Mouse (Mus musculus): ENCODE data around the gene Ipcef1. TPM values are rescaled to one million over a fixed set of nuclear protein-coding genes. Genes with fewer than 3 reads are reported as not detected.

The Ipcef1 gene
- polyA plus RNA-seq, 1 experiment from 2014 or later, result 0.28 TPM

GRCm38 (mm10) chr10:6915991-6916390 is 136.3 kb downstream of the Ipcef1 start:
- Histone ChIP-seq H3K4me3 (ENCODE audit: low read depth, low read length) (no peak overlapping the region), H3K27ac (replicated peaks; ENCODE audit: low read depth, low read length) (no peak overlapping the region), H3K9me3 (ENCODE audit: control insufficient read depth, low read length) (no peaks in the 10 kb centered on the region), H3K36me3 (ENCODE audit: control insufficient read depth, insufficient read depth, low read length) (no peaks in the 10 kb centered on the region), H3K4me2 (ENCODE audit: low read depth, severe bottlenecking) (no peak overlapping the region), H3K27me3 (ENCODE audit: control insufficient read depth, insufficient read depth, low read length) (no peaks in the 10 kb centered on the region), H3K9ac (ENCODE audit: low read length) (no peak overlapping the region), H3K4me1 (ENCODE audit: control insufficient read depth, insufficient read depth, low read length) (no peaks in the 10 kb centered on the region)
- WGBS, result 68% methylated on average over 1 of the region's 1 CpGs
- DNase-seq (ENCODE audit: low spot score) (no peak), ATAC-seq (ENCODE audit: insufficient number of reproducible peaks, low FRiP score, low TSS enrichment, low read depth) (no peak)

- 65% methylated on average over 2 of the region's 2 CpGs for WGBS
Measured at GRCm38 (mm10) chr10:6909763-6910162, 142.5 kb downstream of the Ipcef1 start.

GRCm38 (mm10) chr10:6901819-6902393 is 150.4 kb downstream of the Ipcef1 start:
- no peak for DNase-seq (ENCODE audit: low spot score)
- H3K4me3 ChIP-seq (ENCODE audit: low read depth, low read length), result no peak overlapping the region
- no peaks in the 10 kb centered on the region for H3K9me3 ChIP-seq (ENCODE audit: control insufficient read depth, low read length)
- ATAC-seq (ENCODE audit: insufficient number of reproducible peaks, low FRiP score, low TSS enrichment, low read depth), result no peak
- H3K4me1 ChIP-seq (ENCODE audit: control insufficient read depth, insufficient read depth, low read length), result no peaks in the 10 kb centered on the region
- H3K36me3 ChIP-seq (ENCODE audit: control insufficient read depth, insufficient read depth, low read length), result no peaks in the 10 kb centered on the region
- H3K27ac ChIP-seq (replicated peaks; ENCODE audit: low read depth, low read length), result no peak overlapping the region
- no peak overlapping the region for H3K9ac ChIP-seq (ENCODE audit: low read length)
- WGBS, result 85% methylated on average over 3 of the region's 3 CpGs
- H3K27me3 ChIP-seq (ENCODE audit: control insufficient read depth, insufficient read depth, low read length), result no peaks in the 10 kb centered on the region
- no peak overlapping the region for H3K4me2 ChIP-seq (ENCODE audit: low read depth, severe bottlenecking)

More at GRCm38 (mm10) chr10:6909763-6910162, 142.5 kb downstream of the Ipcef1 start:
- H3K4me1 ChIP-seq (ENCODE audit: control insufficient read depth, insufficient read depth, low read length), result no peaks in the 10 kb centered on the region
- no peaks in the 10 kb centered on the region for H3K36me3 ChIP-seq (ENCODE audit: control insufficient read depth, insufficient read depth, low read length)
- H3K9ac ChIP-seq (ENCODE audit: low read length), result no peak overlapping the region
- ATAC-seq (ENCODE audit: insufficient number of reproducible peaks, low FRiP score, low TSS enrichment, low read depth), result no peak
- H3K4me3 ChIP-seq (ENCODE audit: low read depth, low read length), result no peak overlapping the region
- H3K9me3 ChIP-seq (ENCODE audit: control insufficient read depth, low read length), result no peaks in the 10 kb centered on the region
- H3K27ac ChIP-seq (replicated peaks; ENCODE audit: low read depth, low read length), result no peak overlapping the region
- no peak for DNase-seq (ENCODE audit: low spot score)
- H3K4me2 ChIP-seq (ENCODE audit: low read depth, severe bottlenecking), result no peak overlapping the region
- H3K27me3 ChIP-seq (ENCODE audit: control insufficient read depth, insufficient read depth, low read length), result no peaks in the 10 kb centered on the region

- Histone ChIP-seq H3K4me1 (ENCODE audit: control insufficient read depth, insufficient read depth, low read length) (no peaks in the 10 kb centered on the region), H3K27ac (replicated peaks; ENCODE audit: low read depth, low read length) (no peak overlapping the region), H3K36me3 (ENCODE audit: control insufficient read depth, insufficient read depth, low read length) (no peaks in the 10 kb centered on the region), H3K9ac (ENCODE audit: low read length) (no peak overlapping the region), H3K27me3 (ENCODE audit: control insufficient read depth, insufficient read depth, low read length) (no peaks in the 10 kb centered on the region), H3K9me3 (ENCODE audit: control insufficient read depth, low read length) (no peaks in the 10 kb centered on the region), H3K4me3 (ENCODE audit: low read depth, low read length) (no peak overlapping the region), H3K4me2 (ENCODE audit: low read depth, severe bottlenecking) (no peak overlapping the region)
- ATAC-seq (ENCODE audit: insufficient number of reproducible peaks, low FRiP score, low TSS enrichment, low read depth), result no peak
- DNase-seq (ENCODE audit: low spot score), result no peak
- WGBS, result 88% methylated on average over 4 of the region's 4 CpGs
Measured at GRCm38 (mm10) chr10:6900126-6900525, 152.2 kb downstream of the Ipcef1 start.

GRCm38 (mm10) chr10:6896659-6897303 is 155.5 kb downstream of the Ipcef1 start:
- WGBS, result 84% methylated on average over 3 of the region's 3 CpGs
- no peak overlapping the region for H3K27ac ChIP-seq (replicated peaks; ENCODE audit: low read depth, low read length)

GRCm38 (mm10) chr10:6895796-6896195 is 156.5 kb downstream of the Ipcef1 start:
- ATAC-seq (ENCODE audit: insufficient number of reproducible peaks, low FRiP score, low TSS enrichment, low read depth), result no peak
- H3K36me3 ChIP-seq (ENCODE audit: control insufficient read depth, insufficient read depth, low read length), result no peaks in the 10 kb centered on the region
- no peak overlapping the region for H3K4me2 ChIP-seq (ENCODE audit: low read depth, severe bottlenecking)
- WGBS, result 77% methylated on average over 3 of the region's 3 CpGs
- DNase-seq (ENCODE audit: low spot score), result no peak
- H3K9me3 ChIP-seq (ENCODE audit: control insufficient read depth, low read length), result no peaks in the 10 kb centered on the region
- no peak overlapping the region for H3K27ac ChIP-seq (replicated peaks; ENCODE audit: low read depth, low read length)
- H3K9ac ChIP-seq (ENCODE audit: low read length), result no peak overlapping the region
- no peaks in the 10 kb centered on the region for H3K27me3 ChIP-seq (ENCODE audit: control insufficient read depth, insufficient read depth, low read length)
- no peaks in the 10 kb centered on the region for H3K4me1 ChIP-seq (ENCODE audit: control insufficient read depth, insufficient read depth, low read length)
- no peak overlapping the region for H3K4me3 ChIP-seq (ENCODE audit: low read depth, low read length)

More at GRCm38 (mm10) chr10:6896659-6897303, 155.5 kb downstream of the Ipcef1 start:
- Histone ChIP-seq H3K27me3 (ENCODE audit: control insufficient read depth, insufficient read depth, low read length) (no peaks in the 10 kb centered on the region), H3K9me3 (ENCODE audit: control insufficient read depth, low read length) (no peaks in the 10 kb centered on the region), H3K4me3 (ENCODE audit: low read depth, low read length) (no peak overlapping the region), H3K36me3 (ENCODE audit: control insufficient read depth, insufficient read depth, low read length) (no peaks in the 10 kb centered on the region), H3K4me2 (ENCODE audit: low read depth, severe bottlenecking) (no peak overlapping the region), H3K9ac (ENCODE audit: low read length) (no peak overlapping the region), H3K4me1 (ENCODE audit: control insufficient read depth, insufficient read depth, low read length) (no peaks in the 10 kb centered on the region)
- DNase-seq (ENCODE audit: low spot score), result no peak
- no peak for ATAC-seq (ENCODE audit: insufficient number of reproducible peaks, low FRiP score, low TSS enrichment, low read depth)

GRCm38 (mm10) chr10:6890348-6891009 is 161.8 kb downstream of the Ipcef1 start:
- Histone ChIP-seq H3K4me1 (ENCODE audit: control insufficient read depth, insufficient read depth, low read length) (no peaks in the 10 kb centered on the region), H3K27ac (replicated peaks; ENCODE audit: low read depth, low read length) (no peak overlapping the region), H3K27me3 (ENCODE audit: control insufficient read depth, insufficient read depth, low read length) (no peaks in the 10 kb centered on the region), H3K4me3 (ENCODE audit: low read depth, low read length) (no peak overlapping the region), H3K9me3 (ENCODE audit: control insufficient read depth, low read length) (no peaks in the 10 kb centered on the region), H3K9ac (ENCODE audit: low read length) (no peak overlapping the region), H3K4me2 (ENCODE audit: low read depth, severe bottlenecking) (no peak overlapping the region), H3K36me3 (ENCODE audit: control insufficient read depth, insufficient read depth, low read length) (no peaks in the 10 kb centered on the region)
- DNase-seq (ENCODE audit: low spot score) (no peak), ATAC-seq (ENCODE audit: insufficient number of reproducible peaks, low FRiP score, low TSS enrichment, low read depth) (no peak)
- 81% methylated on average over 5 of the region's 5 CpGs for WGBS

GRCm38 (mm10) chr10:6889640-6890245 is 162.5 kb downstream of the Ipcef1 start:
- no peaks in the 10 kb centered on the region for H3K4me1 ChIP-seq (ENCODE audit: control insufficient read depth, insufficient read depth, low read length)
- no peak overlapping the region for H3K4me3 ChIP-seq (ENCODE audit: low read depth, low read length)
- WGBS, result 78% methylated on average over 5 of the region's 5 CpGs
- no peak overlapping the region for H3K9ac ChIP-seq (ENCODE audit: low read length)
- ATAC-seq (ENCODE audit: insufficient number of reproducible peaks, low FRiP score, low TSS enrichment, low read depth) (no peak), DNase-seq (ENCODE audit: low spot score) (no peak)
- H3K27ac ChIP-seq (replicated peaks; ENCODE audit: low read depth, low read length), result no peak overlapping the region
- no peaks in the 10 kb centered on the region for H3K36me3 ChIP-seq (ENCODE audit: control insufficient read depth, insufficient read depth, low read length)
- no peak overlapping the region for H3K4me2 ChIP-seq (ENCODE audit: low read depth, severe bottlenecking)
- no peaks in the 10 kb centered on the region for H3K9me3 ChIP-seq (ENCODE audit: control insufficient read depth, low read length)
- H3K27me3 ChIP-seq (ENCODE audit: control insufficient read depth, insufficient read depth, low read length), result no peaks in the 10 kb centered on the region
